Mouse (Mus musculus): ENCODE data around the gene Synj1.

Synj1 gene

DNA sequence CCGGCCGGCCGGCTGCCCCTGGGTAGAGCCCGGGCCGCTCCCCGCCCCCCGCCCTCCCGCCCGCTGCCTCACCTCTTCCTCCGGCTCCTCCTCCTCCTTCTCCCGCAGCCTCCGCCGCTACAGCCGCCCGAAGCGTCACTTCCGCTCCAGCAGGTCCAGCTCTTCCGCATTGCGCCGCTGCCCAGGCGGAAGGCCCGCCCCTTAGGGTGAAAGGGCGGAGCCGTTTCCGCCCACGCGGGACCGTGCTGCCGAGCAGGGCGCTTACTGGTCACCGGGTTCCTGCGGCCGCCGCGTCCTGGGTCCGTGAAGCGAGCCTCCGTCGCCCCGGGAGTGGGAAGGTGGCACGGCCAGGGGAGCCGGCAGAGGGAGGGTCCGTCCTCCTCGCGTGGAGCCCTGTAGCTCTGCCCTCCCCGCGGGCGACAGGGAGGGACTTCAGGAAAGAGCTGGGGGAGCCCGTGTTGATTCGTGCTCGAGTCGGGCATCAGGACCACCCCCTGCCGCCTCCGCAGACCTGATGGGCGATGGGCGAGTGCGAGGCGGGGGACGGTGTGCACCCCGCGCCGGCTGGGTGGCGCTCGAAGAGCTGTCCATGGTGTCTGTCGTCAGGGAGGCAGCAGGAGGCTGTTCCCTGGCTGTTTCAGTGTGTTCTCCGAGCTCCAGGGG lies at the start of gene Synj1:
Gene Synj1, minus strand, starts transcription at position 288 of the 663 bp plus-strand sequence.
- peak; percentile 93 for DNase-seq (ENCODE audit: low read depth, low spot score)

DNA sequence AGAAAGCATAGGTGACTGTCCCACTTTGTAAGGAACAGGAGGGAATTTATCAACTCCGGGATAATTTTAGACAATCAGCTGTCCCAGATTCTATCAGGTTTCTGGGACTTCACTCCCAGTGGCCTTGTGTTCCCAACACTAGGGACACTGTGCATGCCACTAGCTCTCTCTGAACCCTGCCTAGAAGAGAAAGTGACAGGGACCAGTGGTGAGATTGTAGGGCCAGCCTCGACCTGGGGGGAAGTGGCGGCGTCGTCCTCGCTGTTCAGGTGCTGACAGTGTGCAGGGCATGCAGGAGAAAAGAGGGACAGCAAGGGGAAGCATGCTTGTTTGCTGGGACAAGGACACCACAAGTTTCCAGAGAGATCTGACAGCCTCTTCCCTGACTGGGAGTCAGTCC lies 46.6 kb upstream of the Synj1 start:
- DNase-seq (ENCODE audit: low read depth, low spot score), result no peak

DNA sequence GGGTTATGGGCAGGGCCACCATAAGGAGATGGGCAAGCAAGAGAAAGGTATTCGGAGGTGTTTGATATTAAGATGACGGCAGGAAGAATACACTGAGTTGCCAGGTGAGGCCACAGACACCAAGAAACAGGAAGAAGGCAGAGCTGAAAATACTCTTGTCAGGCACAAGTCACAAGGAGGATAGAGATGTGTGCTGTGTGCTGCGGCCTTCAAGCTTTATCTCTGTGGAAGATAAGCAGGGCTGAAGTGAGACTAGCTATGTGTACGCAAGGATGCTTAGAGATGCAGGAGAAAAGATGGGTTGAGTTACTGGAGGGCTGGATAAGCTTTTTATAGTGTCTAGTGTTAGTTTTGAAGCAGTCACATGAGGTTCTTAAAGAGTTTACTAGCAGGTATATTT lies 46.2 kb upstream of the Synj1 start:
- peak; percentile 61 for DNase-seq (ENCODE audit: low read depth, low spot score)

GRCm38 (mm10) chr16:91056043-91056821 lies 45.1 kb upstream of the Synj1 start:
- peak; percentile 90 for DNase-seq (ENCODE audit: low read depth, low spot score)

GRCm38 (mm10) chr16:91055150-91055549 lies 44.0 kb upstream of the Synj1 start:
- DNase-seq (ENCODE audit: low read depth, low spot score), result no peak

GRCm38 (mm10) chr16:91053599-91053998 lies 42.5 kb upstream of the Synj1 start:
- no peak for DNase-seq (ENCODE audit: low read depth, low spot score)

GRCm38 (mm10) chr16:91045511-91045910 lies 34.4 kb upstream of the Synj1 start:
- peak; percentile 78 for DNase-seq (ENCODE audit: low read depth, low spot score)

DNA sequence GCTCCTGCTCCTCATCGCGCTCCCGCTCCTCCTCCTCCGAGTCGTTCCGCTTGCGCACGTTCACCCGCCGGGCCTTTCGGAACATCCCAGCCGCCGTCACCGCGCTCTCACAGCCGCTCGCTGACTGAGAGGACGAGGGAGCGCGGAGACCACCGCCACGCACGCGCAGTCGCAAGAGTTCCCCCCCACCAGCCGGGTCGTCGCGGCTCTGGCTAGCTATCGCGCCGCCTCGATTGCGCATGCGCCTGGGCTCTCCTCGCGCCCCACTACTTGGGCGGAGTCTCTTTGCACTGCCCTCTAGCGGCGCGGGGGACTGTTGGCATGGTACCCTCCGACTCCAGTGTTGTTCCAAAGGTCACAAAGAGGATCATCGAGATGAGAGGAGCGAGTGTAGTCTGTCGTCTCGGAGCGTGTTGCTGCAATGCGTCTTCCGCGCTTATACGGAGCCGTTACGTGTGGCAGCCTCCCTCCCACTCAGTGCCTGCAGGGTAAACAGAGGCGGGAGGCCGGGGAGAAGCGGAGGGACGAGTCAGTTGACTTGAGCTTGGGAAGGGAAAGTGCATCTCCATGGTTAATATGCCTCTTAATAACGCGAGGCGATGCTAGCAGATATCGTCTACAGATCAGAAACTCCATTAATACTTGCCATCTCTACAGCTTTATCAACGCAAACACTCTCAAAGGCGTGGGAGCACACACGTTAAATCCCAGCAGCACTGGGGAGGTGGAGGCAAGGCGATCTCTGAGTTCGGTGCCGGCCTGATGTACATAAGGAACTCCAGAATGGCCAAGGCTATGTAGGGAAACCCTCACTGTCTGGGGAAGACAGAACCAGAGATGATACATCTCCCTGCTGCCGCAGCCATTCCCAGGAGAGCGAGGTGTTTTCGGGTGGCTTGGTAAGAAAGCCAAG lies 33.4 kb upstream of the Synj1 start, which contains the start of gene Paxbp1:
Gene Paxbp1, minus strand, starts transcription at position 274 of the 913 bp plus-strand sequence.
- peak; percentile 100 for DNase-seq (ENCODE audit: low read depth, low spot score)

GRCm38 (mm10) chr16:91043461-91044248 lies 32.5 kb upstream of the Synj1 start:
- DNase-seq (ENCODE audit: low read depth, low spot score), result peak; percentile 78

DNA sequence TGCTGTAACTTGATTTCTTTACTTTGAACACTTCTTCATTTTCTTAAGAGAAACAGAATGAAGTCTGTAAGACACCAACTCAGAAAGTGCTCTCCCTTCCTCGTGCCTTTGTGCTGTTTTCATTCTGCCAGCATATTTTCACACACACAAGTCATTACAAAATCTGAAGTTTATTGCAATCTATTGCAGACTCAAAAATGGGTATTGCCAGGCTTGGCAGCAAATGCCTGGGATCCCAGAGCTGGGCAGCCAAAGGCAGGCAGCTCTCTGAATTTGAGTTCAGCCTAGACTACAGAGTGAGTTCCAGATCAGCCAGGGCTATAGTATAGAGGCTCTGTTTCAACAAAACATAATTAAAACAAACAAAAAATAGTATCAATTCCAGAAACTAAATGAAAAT lies 31.5 kb upstream of the Synj1 start:
- no peak for DNase-seq (ENCODE audit: low read depth, low spot score)

DNA sequence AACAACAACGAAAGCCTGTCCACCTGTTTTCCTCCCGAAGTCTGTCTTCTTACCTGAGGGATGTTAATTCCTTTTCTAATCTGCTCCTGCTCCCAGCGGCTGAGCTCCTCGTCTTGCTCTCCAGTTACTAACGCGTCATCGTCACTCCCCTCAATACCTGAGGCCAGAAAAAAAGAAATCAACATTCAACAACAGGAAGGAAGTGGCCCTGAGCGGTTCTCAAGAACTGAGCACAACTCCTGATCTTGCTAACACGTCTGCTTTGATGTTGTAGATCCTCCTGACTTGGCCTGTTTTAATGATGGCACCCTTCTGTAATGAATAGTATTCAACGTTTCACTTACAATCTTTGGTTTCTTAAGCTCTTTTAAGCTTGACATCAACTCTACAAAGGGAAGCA lies 24.8 kb upstream of the Synj1 start:
- DNase-seq (ENCODE audit: low read depth, low spot score), result no peak

GRCm38 (mm10) chr16:91030751-91031150 lies 19.6 kb upstream of the Synj1 start:
- DNase-seq (ENCODE audit: low read depth, low spot score), result no peak

GRCm38 (mm10) chr16:91029901-91030300 lies 18.8 kb upstream of the Synj1 start:
- DNase-seq (ENCODE audit: low read depth, low spot score), result no peak

GRCm38 (mm10) chr16:91029161-91029743 lies 18.1 kb upstream of the Synj1 start:
- no peak for DNase-seq (ENCODE audit: low read depth, low spot score)

- DNase-seq (ENCODE audit: low read depth, low spot score), result no peak
Measured at GRCm38 (mm10) chr16:91026290-91026689, 15.2 kb upstream of the Synj1 start.

GRCm38 (mm10) chr16:91023384-91023783 lies 12.3 kb upstream of the Synj1 start:
- peak; percentile 62 for DNase-seq (ENCODE audit: low read depth, low spot score)

DNA sequence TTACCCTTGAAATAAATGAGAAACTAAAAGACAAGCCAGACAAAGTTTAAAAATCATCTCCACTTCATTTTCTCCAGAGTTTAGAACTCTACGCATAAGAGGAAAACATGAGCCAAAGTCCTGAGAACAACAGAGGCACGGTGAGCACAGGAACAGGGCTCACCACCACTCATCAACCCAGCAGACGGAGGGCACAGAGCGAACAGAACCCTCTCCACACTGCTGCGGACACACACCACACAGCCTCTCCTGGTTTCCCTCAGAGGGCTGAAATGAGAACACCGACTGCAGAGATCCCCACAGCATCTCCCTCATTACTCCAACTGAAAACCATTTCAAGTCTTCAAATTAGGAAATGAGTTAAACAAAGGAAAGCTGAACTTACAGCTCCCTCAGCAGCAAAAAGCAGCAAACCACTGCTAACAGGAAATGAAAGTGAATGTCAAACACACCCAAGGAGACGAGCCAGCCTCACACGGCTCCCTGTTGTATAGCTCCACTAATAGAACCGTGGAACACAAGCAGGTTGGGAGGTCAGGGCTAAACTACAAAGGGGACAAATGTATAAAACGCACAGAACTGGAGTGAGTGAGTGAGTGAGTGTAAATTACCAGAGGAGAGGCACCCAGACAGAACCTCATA lies 9.9 kb upstream of the Synj1 start:
- DNase-seq (ENCODE audit: low read depth, low spot score), result no peak

- DNase-seq (ENCODE audit: low read depth, low spot score), result no peak
Measured at GRCm38 (mm10) chr16:91019476-91019875, 8.4 kb upstream of the Synj1 start.

- no peak for DNase-seq (ENCODE audit: low read depth, low spot score)
Measured at GRCm38 (mm10) chr16:91015761-91016160, 4.7 kb upstream of the Synj1 start.

DNA sequence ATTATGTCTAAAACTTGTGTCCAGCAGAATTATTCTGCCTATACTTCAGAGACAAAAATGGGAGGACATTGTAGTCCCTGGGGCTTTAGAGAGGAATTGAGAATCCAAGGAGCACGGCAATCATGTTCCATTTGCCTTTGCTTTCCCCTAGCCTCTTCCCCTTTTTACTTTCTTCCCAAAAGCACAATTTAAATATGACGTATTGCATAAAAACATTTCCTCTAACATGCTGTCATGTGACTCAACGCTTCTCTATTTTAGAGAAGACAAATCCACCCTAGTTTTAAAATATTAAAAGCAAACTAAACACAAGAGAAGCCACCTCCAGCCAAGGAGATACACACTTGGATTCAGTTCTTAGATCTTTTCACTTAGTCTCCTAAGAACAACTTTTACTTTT lies 739 bp upstream of the Synj1 start:
- DNase-seq (ENCODE audit: low read depth, low spot score), result peak; percentile 18

All from CD4-positive, CD25-positive, alpha-beta regulatory T cell, adult 2 months (primary cell).